Mouse (Mus musculus): ENCODE measurements around the gene Olfr1361.

Gene Olfr1361

DNA sequence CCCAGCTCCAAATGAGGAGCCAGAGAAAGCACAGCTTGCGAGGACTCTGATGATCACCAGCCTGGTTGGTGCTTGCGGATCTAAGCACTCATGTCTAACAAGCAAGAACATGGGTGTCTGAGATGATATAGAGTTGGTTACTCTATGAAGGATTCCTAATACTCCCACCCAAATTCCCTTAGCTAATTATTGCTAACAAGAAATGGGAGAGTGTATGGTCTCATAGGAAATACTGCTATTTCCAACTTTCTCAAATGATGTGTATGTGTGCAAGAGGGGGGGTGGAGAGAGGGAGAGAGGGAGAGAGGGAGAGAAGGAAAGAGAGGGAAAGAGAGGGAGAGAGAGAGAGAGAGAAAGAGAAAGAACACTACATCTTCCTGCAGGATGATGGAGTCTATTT lies at the start of gene Olfr1361:
Olfr1361 (minus strand) TSS at position 101 of the 400 bp plus-strand sequence.
- no peak for DNase-seq

DNA sequence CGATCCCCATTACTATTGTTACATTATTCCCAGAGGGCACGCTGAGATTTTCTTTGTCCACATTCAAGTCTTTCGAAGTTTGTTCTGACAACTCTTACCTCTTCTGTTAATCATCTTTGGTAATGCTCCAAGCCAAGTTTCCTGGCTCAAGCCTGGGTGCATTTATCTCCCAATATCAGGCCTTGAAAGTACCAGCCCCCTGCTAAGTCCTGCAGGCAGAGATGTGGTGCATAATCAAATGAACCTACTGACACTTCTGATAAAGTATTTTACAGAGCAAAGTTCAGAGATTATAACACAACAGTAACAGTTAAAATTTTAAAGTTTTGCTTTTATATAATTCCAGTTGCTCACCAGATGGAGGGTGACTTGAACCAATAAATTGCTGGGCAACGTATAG lies 48.5 kb upstream of the Olfr1361 start:
- DNase-seq = no peak

DNA sequence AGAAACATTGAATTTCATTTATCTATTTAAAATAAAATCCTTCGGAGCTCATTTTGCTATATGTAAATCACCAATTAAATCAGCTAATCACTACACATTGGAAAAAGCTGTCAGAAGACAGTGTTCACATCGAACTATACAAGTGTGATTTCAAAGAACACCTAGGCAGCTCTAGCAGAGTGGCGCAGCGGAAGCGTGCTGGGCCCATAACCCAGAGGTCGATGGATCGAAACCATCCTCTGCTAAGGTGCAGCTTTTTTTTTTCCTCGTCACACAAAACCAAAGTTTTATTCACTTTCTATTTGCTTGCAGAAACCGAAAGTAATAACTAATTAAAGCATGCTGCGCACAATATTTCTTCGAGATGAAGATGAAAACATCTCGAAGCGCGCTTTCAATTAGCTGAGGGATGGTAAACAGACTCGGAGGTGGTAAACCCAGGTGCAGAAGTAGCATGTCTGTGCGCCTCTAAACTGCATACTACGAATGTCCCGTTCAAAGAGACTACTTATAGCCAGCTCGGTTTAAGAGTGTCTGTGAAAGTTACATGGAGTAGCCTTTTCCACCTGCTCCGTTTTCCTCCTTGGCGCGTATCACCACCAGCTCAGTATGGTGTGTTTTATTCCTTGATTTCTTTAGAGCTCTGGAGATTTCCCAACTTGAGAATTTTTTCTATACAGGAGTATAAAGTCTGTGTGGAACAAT lies 47.8 kb upstream of the Olfr1361 start:
- DNase-seq = peak; percentile 77 to 83

DNA sequence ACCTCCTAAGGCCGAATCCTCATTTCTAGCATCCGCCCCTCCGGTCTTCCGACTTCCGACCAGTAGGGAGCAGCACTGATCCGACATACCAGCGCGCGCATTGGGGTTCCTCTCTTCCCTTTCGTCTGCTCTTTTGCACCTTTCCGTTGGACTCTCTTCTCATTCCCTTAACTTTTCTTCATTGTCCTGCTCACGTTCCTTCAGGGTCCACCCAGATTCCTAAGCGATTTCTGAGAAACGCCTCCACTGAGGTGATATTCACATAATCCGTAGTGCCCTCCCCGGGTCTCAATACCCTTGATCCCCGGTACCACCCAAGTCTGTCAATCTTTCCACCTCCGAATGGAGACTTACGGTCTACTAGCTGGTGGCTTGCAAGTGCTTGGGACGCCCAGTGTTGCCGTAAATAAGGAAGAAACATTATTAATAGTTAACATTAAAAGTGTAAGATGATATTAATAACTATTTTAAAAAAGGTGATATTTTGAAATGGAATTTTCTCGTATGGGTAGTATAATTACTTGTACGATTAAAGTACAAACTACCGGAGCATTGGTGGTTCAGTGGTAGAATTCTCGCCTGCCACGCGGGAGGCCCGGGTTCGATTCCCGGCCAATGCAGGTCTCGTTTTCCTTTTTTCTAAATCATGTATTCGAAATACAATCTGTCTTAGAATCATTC lies 47.0 kb upstream of the Olfr1361 start:
- DNase-seq = peak; percentile 90 to 92

DNA sequence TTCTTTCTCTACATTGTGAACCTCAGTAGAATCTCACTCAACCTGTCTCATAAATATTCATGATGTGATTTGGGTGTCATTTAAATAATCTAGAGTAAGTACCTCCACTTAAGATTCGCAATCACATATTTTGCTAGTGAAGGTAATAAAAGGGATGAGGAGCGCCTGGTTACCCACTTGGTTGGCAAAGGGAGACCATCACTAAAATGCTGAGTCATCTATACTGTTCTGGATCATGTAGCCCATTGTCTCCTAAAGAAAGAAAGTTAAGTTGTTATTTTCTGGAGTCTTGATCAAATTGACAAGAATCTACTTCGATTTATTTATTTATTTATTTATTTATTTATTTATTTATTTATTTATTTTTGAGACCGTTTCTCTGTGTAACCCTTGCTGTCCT lies 43.5 kb upstream of the Olfr1361 start:
- DNase-seq = no peak

DNA sequence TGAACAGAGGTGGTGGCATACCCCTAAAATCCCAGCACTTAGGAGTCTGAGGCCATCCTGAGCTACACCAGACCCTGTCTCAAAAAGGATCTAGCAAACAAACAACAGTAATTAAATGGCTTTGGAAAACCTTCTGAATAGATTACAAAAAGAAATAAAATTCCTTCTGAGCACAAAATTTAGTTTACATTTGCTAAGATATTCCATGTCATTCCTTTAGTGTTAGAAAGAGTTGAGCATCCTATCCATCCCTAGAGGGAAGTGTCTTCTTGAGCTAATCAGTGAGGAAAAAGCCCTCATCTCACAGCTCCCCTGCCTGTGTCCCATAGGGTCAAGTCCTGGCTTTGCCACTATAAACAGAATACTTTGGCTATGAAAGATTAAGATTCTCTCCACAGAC lies 34.6 kb upstream of the Olfr1361 start, which contains the start of gene Olfr1359:
Olfr1359 (plus strand) TSS at position 301 of the 400 bp plus-strand sequence.
- DNase-seq = no peak

DNA sequence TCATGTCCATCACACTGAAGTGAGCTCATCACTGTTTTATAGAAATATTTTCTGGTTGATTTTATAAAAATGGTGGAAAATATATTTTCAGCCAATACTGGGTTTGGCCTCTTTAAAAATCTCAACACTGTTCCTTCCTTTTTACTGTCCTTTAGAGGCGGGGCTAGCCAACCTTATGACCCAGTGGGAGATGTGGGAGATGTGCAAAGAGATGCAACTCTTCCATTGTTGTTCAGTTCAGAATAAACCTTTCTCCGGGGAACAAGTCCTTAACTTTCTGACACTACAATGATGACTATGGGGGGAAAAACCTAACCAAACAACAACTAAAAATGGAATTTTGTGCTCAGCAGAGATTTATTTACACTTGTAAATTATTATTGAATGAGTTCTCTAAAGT lies 14.1 kb upstream of the Olfr1361 start, which contains the start of gene Olfr1360:
Olfr1360 (minus strand) TSS at position 101 of the 400 bp plus-strand sequence.
- no peak for DNase-seq

DNA sequence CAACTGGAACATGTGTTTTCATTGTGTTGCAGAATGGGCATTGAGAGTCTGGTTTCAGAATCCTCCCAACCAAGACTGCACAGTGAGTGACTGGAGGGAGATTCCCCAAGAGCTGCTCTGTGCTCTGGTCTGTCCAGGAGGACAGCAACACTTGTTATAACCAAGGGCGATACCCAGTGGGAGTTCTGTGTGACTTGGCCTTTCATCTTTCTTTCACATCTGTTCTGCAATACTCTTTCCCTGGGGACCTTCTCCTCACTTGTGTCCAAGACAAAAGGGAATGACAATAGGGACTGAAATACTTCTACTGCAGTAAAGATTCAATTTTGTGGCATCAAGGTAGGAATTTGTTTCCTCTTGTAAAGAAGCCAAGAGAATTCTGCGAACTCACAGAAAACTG lies 20.8 kb downstream of the Olfr1361 start, which contains the start of gene Olfr11:
Olfr11 (minus strand) TSS at position 101 of the 400 bp plus-strand sequence.
- DNase-seq = no peak

DNA sequence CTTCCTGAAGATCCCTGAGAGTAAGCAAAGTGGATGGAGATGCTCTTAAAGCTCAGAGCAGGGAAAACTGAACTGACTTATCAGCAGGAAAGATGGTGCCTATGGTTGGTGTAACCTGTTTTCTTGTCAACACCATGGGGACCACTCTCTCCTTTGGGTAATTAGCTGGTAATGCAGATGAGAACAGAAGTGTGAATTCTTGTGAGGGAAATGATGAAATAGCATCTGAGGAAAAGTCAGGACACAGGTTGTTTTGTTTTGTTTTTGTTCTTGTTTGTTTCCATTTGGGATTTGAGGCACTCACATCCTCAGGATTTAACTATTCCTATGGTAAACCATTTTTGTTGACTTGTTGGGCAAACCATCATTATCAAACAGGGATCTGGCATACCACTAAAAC lies 49.3 kb downstream of the Olfr1361 start, which contains the start of gene Olfr1362:
Olfr1362 (minus strand) TSS at position 101 of the 400 bp plus-strand sequence.
- no peak for DNase-seq

Data from kidney, postnatal 25 days (tissue).